8 mouse cellular contexts compared by ENCODE assay signal in genomic region chr5:136988420-136988819, GRCm38 (mm10). TPM values are rescaled to one million over a fixed set of nuclear protein-coding genes. Genes with fewer than 3 reads are reported as not detected.
DNase-seq lines count a peak whose midpoint lies in the region; ATAC-seq and TF ChIP-seq lines count a peak whose summit lies in the region.

No protein-coding gene starts in this region.

- no peaks in the 10 kb centered on the region for H3K36me3 ChIP-seq in kidney, adult 2 months (ENCODE audit: control insufficient read depth, insufficient read depth, low read length)
- peaks cover 59% of the 10 kb centered on the region for H3K36me3 ChIP-seq in forebrain, postnatal 0 days (ENCODE audit: insufficient read depth)

- H3K4me1 ChIP-seq in kidney, adult 2 months (ENCODE audit: control insufficient read depth, insufficient read depth, low read length): peaks cover 4% of the 10 kb centered on the region; the same call in 1 of the 2 replicates
- peaks cover 3% of the 10 kb centered on the region; the same call in 1 of the 2 replicates for H3K4me1 ChIP-seq in forebrain, postnatal 0 days (ENCODE audit: insufficient read depth)

- TF ChIP-seq POLR2A in kidney, adult 2 months (IDR thresholded peaks at IDR 0.05; ENCODE audit: low read depth, low read length): no peak

- no peaks in the 10 kb centered on the region for H3K9me3 ChIP-seq in forebrain, postnatal 0 days (ENCODE audit: low read length)

- H3K4me3 ChIP-seq in kidney, adult 2 months (ENCODE audit: insufficient read depth, low read depth, low read length): peak overlapping the region; percentile 88; the same call in 1 of the 2 replicates
- peak overlapping the region; percentile 98 for H3K4me3 ChIP-seq in forebrain, postnatal 0 days (ENCODE audit: low read depth, low read length)

- H3K9ac ChIP-seq in forebrain, postnatal 0 days: peak overlapping the region; percentile 99; the same call in 1 of the 2 replicates

- WGBS in kidney, adult 2 months: 65% methylated on average over 7 of the region's 7 CpGs
- WGBS in forebrain, postnatal 0 days: 55% methylated on average over 7 of the region's 7 CpGs

- H3K27me3 ChIP-seq in kidney, adult 2 months (replicated peaks; ENCODE audit: control insufficient read depth, insufficient read depth, low read length): no peaks in the 10 kb centered on the region
- H3K27me3 ChIP-seq in forebrain, postnatal 0 days (ENCODE audit: insufficient read depth, low read length): no peaks in the 10 kb centered on the region

- no peak for TF ChIP-seq CTCF in kidney, adult 2 months (conservative IDR thresholded peaks at IDR 0.05; ENCODE audit: insufficient read depth, insufficient read length, low read depth, low read length)
- no peak for TF ChIP-seq CTCF in forebrain, postnatal 0 days (IDR thresholded peaks at IDR 0.05; ENCODE audit: low read depth)

- peak; percentile 25 for DNase-seq in kidney, adult 2 months
- no peak for DNase-seq in kidney, adult 9 months
- DNase-seq in MN1 (ENCODE audit: low spot score): peak; percentile 66
- peak; percentile 40 for DNase-seq in forebrain, postnatal 0 days
- DNase-seq in layer of hippocampus, adult 9-11 months: peak; percentile 63
- DNase-seq in spleen, adult 18-20 months: no peak
- no peak for DNase-seq in urinary bladder, adult 18-20 months (ENCODE audit: low spot score in 2 of 2)

- no peak for ATAC-seq in forebrain, postnatal 0 days
- 0 out of 2 replicates have a peak, but pooled peaks have one; percentile 7 for ATAC-seq in megakaryocyte, adult 5-6 weeks (ENCODE audit: poor library complexity, severe bottlenecking)

- no peak overlapping the region for H3K27ac ChIP-seq in kidney, adult 2 months (ENCODE audit: insufficient read depth, low read depth, low read length)
- peak overlapping the region; percentile 96; the same call in 1 of the 2 replicates for H3K27ac ChIP-seq in forebrain, postnatal 0 days (ENCODE audit: low read depth, low read length)

- H3K4me2 ChIP-seq in forebrain, postnatal 0 days (ENCODE audit: low read depth): peak overlapping the region; percentile 91

RNA-seq across cellular contexts. Expression of gene Znhit1, which starts 0.6 kb away (rescaled TPM):
- 99.7 and 105 TPM in 2 replicates for polyA plus RNA-seq in kidney, adult 2 months (2012; rRNA removed)
- 66.1 and 96.9 TPM in 2 replicates for total RNA-seq in forebrain, postnatal 0 days (2014; rRNA removed)
- 176 and 201 TPM in 2 replicates for polyA plus RNA-seq in forebrain, postnatal 0 days (2015; fragmentation: Nextera tagmentation; extraction: Ambion mirVana)
- 106 and 133 TPM in 2 replicates for total RNA-seq in megakaryocyte, adult 5-6 weeks (2015)
- 57.7 and 67.9 TPM in 2 replicates for total RNA-seq in megakaryocyte, adult 5-6 weeks (2017)

RNA-seq across cellular contexts. Expression of gene Plod3, which starts 1.6 kb away (rescaled TPM):
- 44.0 and 46.9 TPM in 2 replicates for polyA plus RNA-seq in kidney, adult 2 months (2012; rRNA removed)
- total RNA-seq in forebrain, postnatal 0 days (2014; rRNA removed): 46.6 and 55.2 TPM in 2 replicates
- 18.2 and 21.7 TPM in 2 replicates for polyA plus RNA-seq in forebrain, postnatal 0 days (2015; fragmentation: Nextera tagmentation; extraction: Ambion mirVana)
- 73.2 and 74.8 TPM in 2 replicates for total RNA-seq in megakaryocyte, adult 5-6 weeks (2015)
- total RNA-seq in megakaryocyte, adult 5-6 weeks (2017): 159 and 176 TPM in 2 replicates

RNA-seq across cellular contexts. Expression of gene Cldn15, which starts 22.0 kb away (rescaled TPM):
- 28.2 and 33.1 TPM in 2 replicates for polyA plus RNA-seq in kidney, adult 2 months (2012; rRNA removed)
- total RNA-seq in forebrain, postnatal 0 days (2014; rRNA removed): 0.33 and 0.38 TPM in 2 replicates
- polyA plus RNA-seq in forebrain, postnatal 0 days (2015; fragmentation: Nextera tagmentation; extraction: Ambion mirVana): 0.13 and 0.15 TPM in 2 replicates
- total RNA-seq in megakaryocyte, adult 5-6 weeks (2015): 13.3 and 15.8 TPM in 2 replicates
- total RNA-seq in megakaryocyte, adult 5-6 weeks (2017): 7.1 and 15.9 TPM in 2 replicates

RNA-seq across cellular contexts. Expression of gene Fis1, which starts 35.3 kb away (rescaled TPM):
- polyA plus RNA-seq in kidney, adult 2 months (2012; rRNA removed): 276 and 313 TPM in 2 replicates
- 221 and 299 TPM in 2 replicates for total RNA-seq in forebrain, postnatal 0 days (2014; rRNA removed)
- 377 and 441 TPM in 2 replicates for polyA plus RNA-seq in forebrain, postnatal 0 days (2015; fragmentation: Nextera tagmentation; extraction: Ambion mirVana)
- 288 and 310 TPM in 2 replicates for total RNA-seq in megakaryocyte, adult 5-6 weeks (2015)
- 117 and 147 TPM in 2 replicates for total RNA-seq in megakaryocyte, adult 5-6 weeks (2017)

RNA-seq across cellular contexts. Expression of gene Vgf, which starts 37.8 kb away (rescaled TPM):
- polyA plus RNA-seq in kidney, adult 2 months (2012; rRNA removed): 0.03 and 0.08 TPM in 2 replicates
- 82.7 and 116 TPM in 2 replicates for total RNA-seq in forebrain, postnatal 0 days (2014; rRNA removed)
- 26.7 and 40.0 TPM in 2 replicates for polyA plus RNA-seq in forebrain, postnatal 0 days (2015; fragmentation: Nextera tagmentation; extraction: Ambion mirVana)
- not detected in 2 replicates for total RNA-seq in megakaryocyte, adult 5-6 weeks (2015)
- total RNA-seq in megakaryocyte, adult 5-6 weeks (2017): not detected in 2 replicates

Comparison
In these comparisons a context has a peak if more than half of its experiments do, and no peak if none do; other contexts are left out.
1. DNase-seq: peak in kidney, adult 2 months (single experiment), MN1 (single experiment), forebrain, postnatal 0 days (single experiment) and layer of hippocampus, adult 9-11 months (single experiment); none in kidney, adult 9 months (single experiment), spleen, adult 18-20 months (0 of 2) and urinary bladder, adult 18-20 months (0 of 2).